Mouse (Mus musculus) urinary bladder, postnatal 10 days (tissue): Measurements from ENCODE around the gene Spsb4.

Source experiments
- DNase-seq: peaks from one replicate; pipeline ENCODE4 v3.0.0; 2022; ENCODE audit warnings: low spot score

Gene Spsb4

GRCm38 (mm10) chr9:97018677-97019147, at the start of gene Spsb4:
Gene Spsb4 (minus strand): TSS chr9:97018843.
- peak; percentile 37 for DNase-seq

GRCm38 (mm10) chr9:97067761-97068160, 49.1 kb upstream of the Spsb4 start:
- no peak for DNase-seq

GRCm38 (mm10) chr9:97065885-97066284, 47.2 kb upstream of the Spsb4 start:
- DNase-seq = no peak

- no peak for DNase-seq
These were observed 46.6 kb upstream of the Spsb4 start for GRCm38 (mm10) chr9:97065216-97065615.

- no peak for DNase-seq
These were observed 45.5 kb upstream of the Spsb4 start for GRCm38 (mm10) chr9:97064161-97064560.

GRCm38 (mm10) chr9:97061696-97062095, 43.1 kb upstream of the Spsb4 start:
- DNase-seq = no peak

GRCm38 (mm10) chr9:97056541-97057338, 38.1 kb upstream of the Spsb4 start:
- DNase-seq = no peak

GRCm38 (mm10) chr9:97055906-97056305, 37.3 kb upstream of the Spsb4 start:
- no peak for DNase-seq

GRCm38 (mm10) chr9:97051176-97051575, 32.5 kb upstream of the Spsb4 start:
- DNase-seq = no peak

- no peak for DNase-seq
These were observed 27.6 kb upstream of the Spsb4 start for GRCm38 (mm10) chr9:97046240-97046639.

GRCm38 (mm10) chr9:97041633-97042032, 23.0 kb upstream of the Spsb4 start:
- no peak for DNase-seq

GRCm38 (mm10) chr9:97038010-97038409, 19.4 kb upstream of the Spsb4 start:
- DNase-seq = no peak

GRCm38 (mm10) chr9:97036656-97037055, 18.0 kb upstream of the Spsb4 start:
- DNase-seq = no peak

GRCm38 (mm10) chr9:97027361-97027760, 8.7 kb upstream of the Spsb4 start:
- DNase-seq = no peak

GRCm38 (mm10) chr9:97026006-97026405, 7.4 kb upstream of the Spsb4 start:
- DNase-seq = no peak

GRCm38 (mm10) chr9:97024451-97024850, 5.8 kb upstream of the Spsb4 start:
- DNase-seq = no peak

- DNase-seq = no peak
These were observed 4.3 kb upstream of the Spsb4 start for GRCm38 (mm10) chr9:97022948-97023347.

GRCm38 (mm10) chr9:97022371-97022770, 3.7 kb upstream of the Spsb4 start:
- no peak for DNase-seq

GRCm38 (mm10) chr9:97020152-97020551, 1.5 kb upstream of the Spsb4 start:
- no peak for DNase-seq

- no peak for DNase-seq
These were observed 1.0 kb upstream of the Spsb4 start for GRCm38 (mm10) chr9:97019686-97020085.

GRCm38 (mm10) chr9:97019231-97019630, 588 bp upstream of the Spsb4 start:
- DNase-seq = no peak

- DNase-seq = no peak
These were observed 617 bp downstream of the Spsb4 start for GRCm38 (mm10) chr9:97017811-97018641.
